Mouse (Mus musculus) stomach, embryonic 16.5 days (tissue): ENCODE results near the gene Tnf. TPM values are rescaled to one million over a fixed set of nuclear protein-coding genes. Genes with fewer than 3 reads are reported as not detected.
A peak's percentile ranks its signal among the peaks of the same experiment; 100 is the strongest.
"Not testable (repeated sequence)": the region's sequence is repeated elsewhere in the genome, so short reads cannot be mapped to it uniquely, and the experiment has no call there.

Source experiments
- ATAC-seq: fragments of 200-750 bp; cut with Nextera tagmentation; 2 replicates; pipeline ENCODE4 v1.8.0; 2017; ENCODE audit warnings: moderate number of reproducible peaks, moderate TSS enrichment; ENCODE audit not compliant: insufficient read depth, low FRiP score
- H3K27ac ChIP-seq: fragments of 300-500 bp; sonication (generic); 2 replicates; pipeline ENCODE4 v1.5.1; 2014; ENCODE audit warnings: low read length
- H3K27me3 ChIP-seq: fragments of 300-500 bp; sonication (generic); 2 replicates; pipeline ENCODE4 v1.6.1; 2014; ENCODE audit warnings: low read length, control low read depth, mixed read lengths; ENCODE audit not compliant: control insufficient read depth, insufficient read depth
- H3K36me3 ChIP-seq: fragments of 300-500 bp; sonication (generic); 2 replicates; pipeline ENCODE4 v1.6.1; 2014; ENCODE audit warnings: low read length; ENCODE audit not compliant: control insufficient read depth, insufficient read depth
- H3K4me1 ChIP-seq: fragments of 300-500 bp; sonication (generic); 2 replicates; pipeline ENCODE4 v1.6.1; 2014; ENCODE audit warnings: low read length, control low read depth, mixed read lengths; ENCODE audit not compliant: control insufficient read depth, insufficient read depth
- H3K4me2 ChIP-seq: fragments of 300-500 bp; sonication (generic); 2 replicates; pipeline ENCODE4 v1.6.1; 2014; ENCODE audit warnings: low read depth, low read length, mixed read lengths
- H3K4me3 ChIP-seq: fragments of 300-500 bp; sonication (generic); replicated peaks from 2 replicates; pipeline ENCODE4 v1.5.1; 2014; ENCODE audit warnings: mild to moderate bottlenecking, low read length
- H3K9ac ChIP-seq: fragments of 300-500 bp; sonication (generic); 2 replicates; pipeline ENCODE4 v1.6.1; 2014; ENCODE audit warnings: low read length
- H3K9me3 ChIP-seq: fragments of 300-500 bp; sonication (generic); replicated peaks from 2 replicates; pipeline ENCODE4 v1.6.1; 2016; ENCODE audit warnings: low read length, control low read depth; ENCODE audit not compliant: control insufficient read depth
- WGBS: fragments of 180-500 bp; shearing (Covaris S2); extraction: QIAGEN DNeasy Blood & Tissue Kit; methylation state at CpG from one replicate; pipeline ENCODE4 v1.1.7; 2014; 5-methylcytosine and 5-hydroxymethylcytosine counted together
- polyA plus RNA-seq: library from polyadenylated mRNA; unstranded; fragments of >200 nt; fragmentation: Nextera tagmentation; extraction: Ambion mirVana; gene quantifications from 2 replicates; pipeline ENCODE4 v1.2.1, GENCODE M21; 2015

The Tnf gene
- polyA plus RNA-seq, 1 experiment from 2014 or later = 0.32 TPM

- H3K27ac ChIP-seq = peak within 1 kb of the TSS; percentile 98
- ATAC-seq = peak; percentile 89
- H3K4me2 ChIP-seq = peak within 1 kb of the TSS; percentile 65
- H3K36me3 ChIP-seq = no peaks in the 10 kb centered on the region
- H3K27me3 ChIP-seq = no peaks in the 10 kb centered on the region
- 0% methylated on average over 35 of the region's 35 CpGs for WGBS
- H3K4me3 ChIP-seq = peak within 1 kb of the TSS; percentile 65
- H3K9ac ChIP-seq = peak within 1 kb of the TSS; percentile 91
- H3K9me3 ChIP-seq = no peaks in the 10 kb centered on the region
- H3K4me1 ChIP-seq = peaks cover 37% of the 10 kb centered on the region
These were observed 34.0 kb upstream of the Tnf start, which contains the start of gene Nfkbil1 for GRCm38 (mm10) chr17:35235614-35236389. Nfkbil1 (minus strand) TSS chr17:35235792.

GRCm38 (mm10) chr17:35234903-35235302, 33.1 kb upstream of the Tnf start:
- Histone ChIP-seq H3K4me2 (peak overlapping the region; percentile 65), H3K4me3 (peak overlapping the region; percentile 65), H3K27ac (peak overlapping the region; percentile 98), H3K4me1 (peaks cover 29% of the 10 kb centered on the region), H3K36me3 (no peaks in the 10 kb centered on the region), H3K9me3 (no peaks in the 10 kb centered on the region), H3K9ac (peak overlapping the region; percentile 91), H3K27me3 (no peaks in the 10 kb centered on the region)
- ATAC-seq = no peak; the same call in 1 of the 2 replicates
- WGBS = 3% methylated on average over 31 of the region's 31 CpGs

DNA sequence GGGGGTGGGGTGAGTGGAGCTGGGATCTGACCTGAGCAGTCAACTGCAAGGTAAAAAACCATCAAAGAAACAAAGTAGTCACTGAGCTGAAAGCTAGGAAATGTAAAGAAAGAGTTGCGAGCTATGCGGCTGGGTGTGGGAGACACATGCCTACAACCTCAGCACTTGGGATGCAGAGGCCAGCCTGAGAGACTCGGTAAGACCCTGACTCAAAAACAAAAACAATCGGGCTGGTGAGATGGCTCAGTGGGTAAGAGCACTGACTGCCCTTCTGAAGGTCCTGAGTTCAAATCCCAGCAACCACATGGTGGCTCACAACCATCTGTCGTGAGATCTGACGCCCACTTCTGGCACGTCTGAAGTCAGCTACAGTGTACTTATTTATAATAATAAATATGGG, 32.3 kb upstream of the Tnf start:
- Histone ChIP-seq H3K4me3 (peak overlapping the region; percentile 65), H3K9ac (peak overlapping the region; percentile 48; the same call in 1 of the 2 replicates), H3K4me1 (peaks cover 33% of the 10 kb centered on the region), H3K4me2 (peak overlapping the region; percentile 65), H3K27ac (peak overlapping the region; percentile 98)
- not testable (repeated sequence) for H3K27me3 ChIP-seq, H3K36me3 ChIP-seq, H3K9me3 ChIP-seq, ATAC-seq
- WGBS = 75% methylated on average over 7 of the region's 7 CpGs

- Histone ChIP-seq H3K27ac (peak within 1 kb of the TSS; percentile 98), H3K4me2 (peak within 1 kb of the TSS; percentile 65), H3K4me3 (peak within 1 kb of the TSS; percentile 65), H3K9ac (peak within 1 kb of the TSS; percentile 91), H3K9me3 (no peaks in the 10 kb centered on the region), H3K36me3 (peaks cover 8% of the 10 kb centered on the region; the same call in 1 of the 2 replicates), H3K27me3 (no peaks in the 10 kb centered on the region), H3K4me1 (peaks cover 33% of the 10 kb centered on the region)
- WGBS = 40% methylated on average over 18 of the region's 18 CpGs
- ATAC-seq = peak; percentile 11
These were observed 31.5 kb upstream of the Tnf start, which contains the start of gene Atp6v1g2 for GRCm38 (mm10) chr17:35233114-35233980. Atp6v1g2 (plus strand) TSS chr17:35233660.

DNA sequence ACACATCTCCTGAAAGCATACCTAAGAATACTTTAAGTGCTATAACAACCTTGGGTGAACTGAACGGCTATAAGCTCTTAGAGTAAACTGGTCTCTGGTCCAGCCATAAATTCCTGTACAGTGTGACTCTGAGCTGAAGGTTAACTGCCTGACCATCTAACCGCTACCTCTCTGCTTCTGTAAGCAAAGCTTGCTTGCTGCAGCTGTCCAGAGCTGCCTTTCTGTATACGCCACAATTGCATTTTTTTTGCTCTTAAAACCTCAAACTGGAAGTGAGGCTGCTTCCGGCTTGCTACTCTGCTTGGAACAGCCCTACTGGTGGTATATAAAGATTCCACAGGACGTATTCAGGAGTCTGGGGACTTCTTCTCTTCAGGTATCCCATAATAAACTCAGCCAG, 30.9 kb upstream of the Tnf start:
- no peak overlapping the region for H3K4me3 ChIP-seq
- 0 out of 2 replicates have a peak overlapping the region, but pooled peaks have one; percentile 3 for H3K4me2 ChIP-seq
- peaks cover 36% of the 10 kb centered on the region for H3K4me1 ChIP-seq
- peak overlapping the region; percentile 98 for H3K27ac ChIP-seq
- H3K9me3 ChIP-seq = no peaks in the 10 kb centered on the region
- H3K36me3 ChIP-seq = peaks cover 8% of the 10 kb centered on the region; the same call in 1 of the 2 replicates
- H3K9ac ChIP-seq = no peak overlapping the region
- 67% methylated on average over 5 of the region's 5 CpGs for WGBS
- ATAC-seq = no peak
- H3K27me3 ChIP-seq = no peaks in the 10 kb centered on the region

DNA sequence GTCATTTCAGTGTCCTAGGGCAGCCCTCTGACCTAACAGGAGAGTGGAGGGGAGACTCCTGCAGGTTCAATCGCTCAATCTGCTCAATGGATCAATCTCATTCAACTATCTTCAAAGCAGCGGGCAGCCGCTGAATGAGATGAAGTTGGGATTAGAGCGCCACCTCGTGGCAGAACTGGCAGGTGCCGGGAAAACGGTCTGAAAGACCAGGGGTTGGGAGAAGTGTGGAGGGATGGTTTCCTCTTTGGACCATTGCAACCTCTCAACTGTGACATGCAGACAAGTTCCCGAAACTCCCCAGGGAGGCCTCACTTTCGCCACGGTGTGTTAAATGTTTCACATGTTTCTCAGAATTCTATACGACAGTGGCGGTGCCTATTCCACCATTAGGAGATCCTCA, 30.2 kb upstream of the Tnf start:
- Histone ChIP-seq H3K27ac (no peak overlapping the region), H3K4me2 (0 out of 2 replicates have a peak overlapping the region, but pooled peaks have one; percentile 3), H3K36me3 (peaks cover 8% of the 10 kb centered on the region; the same call in 1 of the 2 replicates), H3K27me3 (no peaks in the 10 kb centered on the region), H3K4me1 (peaks cover 38% of the 10 kb centered on the region), H3K9ac (no peak overlapping the region), H3K4me3 (no peak overlapping the region), H3K9me3 (no peaks in the 10 kb centered on the region)
- WGBS = 14% methylated on average over 12 of the region's 12 CpGs
- ATAC-seq = no peak

DNA sequence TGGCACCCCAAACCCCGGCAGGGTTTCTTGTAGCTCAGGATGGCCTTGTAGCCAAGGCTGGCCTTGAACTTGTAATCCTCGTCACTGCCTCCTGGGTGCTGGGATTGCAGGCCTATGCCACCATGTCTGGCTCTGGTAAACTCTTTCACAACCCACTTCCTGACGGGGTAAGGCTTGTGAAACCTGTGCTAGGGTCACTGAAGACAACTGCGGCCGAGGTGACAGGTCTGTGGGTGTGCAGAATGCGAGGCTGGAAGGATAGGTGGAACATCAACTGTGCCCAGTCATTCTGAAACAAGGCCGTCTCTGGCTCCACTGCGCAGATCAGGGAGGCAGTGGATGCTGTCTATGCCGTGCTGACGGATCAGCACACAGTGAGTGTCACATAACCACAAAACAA, 29.2 kb upstream of the Tnf start:
- Histone ChIP-seq H3K4me1 (peaks cover 39% of the 10 kb centered on the region), H3K4me2 (no peak overlapping the region), H3K4me3 (no peak overlapping the region), H3K9me3 (no peaks in the 10 kb centered on the region), H3K27me3 (no peaks in the 10 kb centered on the region), H3K36me3 (peaks cover 8% of the 10 kb centered on the region; the same call in 1 of the 2 replicates), H3K27ac (no peak overlapping the region), H3K9ac (no peak overlapping the region)
- WGBS = 94% methylated on average over 10 of the region's 10 CpGs
- no peak for ATAC-seq

GRCm38 (mm10) chr17:35226561-35227046, 24.8 kb upstream of the Tnf start:
- no peak for ATAC-seq
- H3K27me3 ChIP-seq = no peaks in the 10 kb centered on the region
- H3K36me3 ChIP-seq = peaks cover 8% of the 10 kb centered on the region; the same call in 1 of the 2 replicates
- H3K4me2 ChIP-seq = no peak overlapping the region
- peak overlapping the region; percentile 33; the same call in 1 of the 2 replicates for H3K27ac ChIP-seq
- H3K4me3 ChIP-seq = no peak overlapping the region
- H3K4me1 ChIP-seq = peaks cover 13% of the 10 kb centered on the region
- 82% methylated on average over 14 of the region's 14 CpGs for WGBS
- H3K9ac ChIP-seq = no peak overlapping the region
- no peaks in the 10 kb centered on the region for H3K9me3 ChIP-seq
